Mouse (Mus musculus) kidney, postnatal 0 days (tissue): ENCODE results near the gene Scn5a. TPM values are rescaled to one million over a fixed set of nuclear protein-coding genes. Genes with fewer than 3 reads are reported as not detected.

ENCODE experiments used
- ATAC-seq: fragments of 200-750 bp; cut with Nextera tagmentation; replicated peaks from 2 replicates; pipeline ENCODE4 v1.8.0; 2017; ENCODE audit warnings: low read depth, moderate number of reproducible peaks, moderate TSS enrichment, moderate library complexity; ENCODE audit not compliant: low FRiP score
- DNase-seq: peaks from one replicate; pipeline ENCODE4 v3.0.0-alpha.2; 2016; ENCODE audit warnings: low spot score
- H3K27ac ChIP-seq: fragments of 300-500 bp; sonication (generic); 2 replicates; pipeline ENCODE4 v1.5.1; 2014; ENCODE audit warnings: mild to moderate bottlenecking
- H3K27me3 ChIP-seq: fragments of 300-500 bp; sonication (generic); 2 replicates; pipeline ENCODE4 v1.6.1; 2014; ENCODE audit warnings: low read length, mixed read lengths; ENCODE audit not compliant: insufficient read depth
- H3K36me3 ChIP-seq: fragments of 300-500 bp; sonication (generic); 2 replicates; pipeline ENCODE4 v1.6.1; 2014; ENCODE audit warnings: low read length, mixed read lengths; ENCODE audit not compliant: insufficient read depth
- H3K4me1 ChIP-seq: fragments of 300-500 bp; sonication (generic); replicated peaks from 2 replicates; pipeline ENCODE4 v1.6.1; 2014; ENCODE audit warnings: antibody characterized with exemption, low read length, mixed read lengths; ENCODE audit not compliant: insufficient read depth
- H3K4me2 ChIP-seq: fragments of 300-500 bp; sonication (generic); 2 replicates; pipeline ENCODE4 v1.6.1; 2014; ENCODE audit warnings: mild to moderate bottlenecking, low read length, moderate library complexity, mixed read lengths
- H3K4me3 ChIP-seq: fragments of 300-500 bp; sonication (generic); replicated peaks from 2 replicates; pipeline ENCODE4 v1.5.1; 2014; ENCODE audit warnings: low read depth, low read length
- H3K9ac ChIP-seq: fragments of 300-500 bp; sonication (generic); 2 replicates; pipeline ENCODE4 v1.6.1; 2014; ENCODE audit warnings: low read depth, low read length
- H3K9me3 ChIP-seq: fragments of 300-500 bp; sonication (generic); replicated peaks from 2 replicates; pipeline ENCODE4 v1.6.1; 2016; ENCODE audit warnings: low read length, inconsistent platforms, mixed read lengths
- CTCF ChIP-seq: IDR thresholded peaks from 2 replicates; pipeline ENCODE4 v1.5.1; 2016; ENCODE audit warnings: antibody characterized with exemption, low read depth, mild to moderate bottlenecking, moderate library complexity
- WGBS: fragments of 180-500 bp; shearing (Covaris S2); extraction: QIAGEN DNeasy Blood & Tissue Kit; methylation state at CpG from one replicate; pipeline ENCODE4 v1.1.7; 2014; 5-methylcytosine and 5-hydroxymethylcytosine counted together
- polyA plus RNA-seq: library from polyadenylated mRNA; unstranded; fragments of >200 nt; fragmentation: Nextera tagmentation; extraction: Ambion mirVana; gene quantifications from 2 replicates; pipeline ENCODE4 v1.2.1, GENCODE M21; 2015

Scn5a gene
- polyA plus RNA-seq, 1 experiment from 2014 or later = 0.12 TPM

- Histone ChIP-seq H3K4me1 (peaks cover 3% of the 10 kb centered on the region; the same call in 1 of the 2 replicates), H3K4me2 (no peak overlapping the region), H3K4me3 (no peak overlapping the region), H3K9ac (no peak overlapping the region), H3K36me3 (no peaks in the 10 kb centered on the region), H3K9me3 (no peaks in the 10 kb centered on the region), H3K27ac (no peak overlapping the region), H3K27me3 (no peaks in the 10 kb centered on the region)
- no peak for TF ChIP-seq CTCF
- no peak for DNase-seq
- WGBS = 34% methylated on average over 8 of the region's 8 CpGs
- no peak for ATAC-seq
These were observed 99.5 kb downstream of the Scn5a start for GRCm38 (mm10) chr9:119479297-119479696.

DNA sequence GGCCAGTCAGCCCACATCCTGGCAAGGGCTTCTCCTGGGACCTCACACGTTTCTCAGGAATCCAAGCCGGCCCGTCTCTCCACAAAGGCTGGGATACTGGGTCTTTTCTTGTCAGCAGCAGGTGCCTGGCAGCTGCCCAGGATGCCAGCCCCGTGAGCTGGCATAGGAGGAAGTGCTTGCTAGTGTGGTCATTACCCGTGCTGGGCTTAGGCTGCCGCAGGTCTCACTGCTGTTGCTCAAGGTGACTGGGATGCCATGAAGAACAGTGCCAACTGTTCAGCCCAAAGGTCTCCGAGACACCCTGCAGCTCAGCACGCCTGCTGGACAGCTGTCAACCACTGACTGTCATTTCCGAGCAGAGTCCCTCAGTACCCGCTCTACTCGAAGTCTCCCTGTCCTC is 100.5 kb downstream of the Scn5a start:
- Histone ChIP-seq H3K4me1 (no peaks in the 10 kb centered on the region; the same call in 1 of the 2 replicates), H3K4me3 (no peak overlapping the region), H3K36me3 (no peaks in the 10 kb centered on the region), H3K4me2 (no peak overlapping the region), H3K27me3 (no peaks in the 10 kb centered on the region), H3K9me3 (no peaks in the 10 kb centered on the region), H3K27ac (no peak overlapping the region), H3K9ac (no peak overlapping the region)
- no peak for TF ChIP-seq CTCF
- DNase-seq = no peak
- 74% methylated on average over 11 of the region's 11 CpGs for WGBS
- ATAC-seq = no peak

DNA sequence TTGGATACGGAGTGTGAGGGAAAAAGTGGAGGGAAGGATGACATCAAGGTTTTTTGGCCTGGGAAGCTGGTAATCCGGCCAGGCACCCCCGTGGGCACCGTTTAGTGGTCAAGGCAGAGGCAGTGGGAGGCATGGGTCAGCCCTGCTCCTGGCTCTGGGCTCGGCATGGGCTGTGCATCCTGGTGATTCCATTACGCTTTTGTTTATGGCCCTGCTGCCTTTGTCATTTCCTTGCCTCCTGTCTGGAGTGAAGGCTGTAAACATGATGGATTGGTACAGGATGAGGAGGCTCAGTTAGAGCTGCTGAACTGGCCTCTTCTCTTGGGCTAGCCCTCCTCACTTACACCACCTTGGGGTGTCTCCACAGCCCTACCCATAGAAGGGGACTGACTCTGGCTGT is 101.1 kb downstream of the Scn5a start:
- Histone ChIP-seq H3K4me3 (no peak overlapping the region), H3K9ac (no peak overlapping the region), H3K27ac (no peak overlapping the region), H3K36me3 (no peaks in the 10 kb centered on the region), H3K4me1 (no peaks in the 10 kb centered on the region; the same call in 1 of the 2 replicates), H3K9me3 (no peaks in the 10 kb centered on the region), H3K4me2 (no peak overlapping the region), H3K27me3 (no peaks in the 10 kb centered on the region)
- TF ChIP-seq CTCF = no peak
- ATAC-seq = no peak; the same call in 1 of the 2 replicates
- DNase-seq = peak; percentile 80
- 8% methylated on average over 6 of the region's 6 CpGs for WGBS

DNA sequence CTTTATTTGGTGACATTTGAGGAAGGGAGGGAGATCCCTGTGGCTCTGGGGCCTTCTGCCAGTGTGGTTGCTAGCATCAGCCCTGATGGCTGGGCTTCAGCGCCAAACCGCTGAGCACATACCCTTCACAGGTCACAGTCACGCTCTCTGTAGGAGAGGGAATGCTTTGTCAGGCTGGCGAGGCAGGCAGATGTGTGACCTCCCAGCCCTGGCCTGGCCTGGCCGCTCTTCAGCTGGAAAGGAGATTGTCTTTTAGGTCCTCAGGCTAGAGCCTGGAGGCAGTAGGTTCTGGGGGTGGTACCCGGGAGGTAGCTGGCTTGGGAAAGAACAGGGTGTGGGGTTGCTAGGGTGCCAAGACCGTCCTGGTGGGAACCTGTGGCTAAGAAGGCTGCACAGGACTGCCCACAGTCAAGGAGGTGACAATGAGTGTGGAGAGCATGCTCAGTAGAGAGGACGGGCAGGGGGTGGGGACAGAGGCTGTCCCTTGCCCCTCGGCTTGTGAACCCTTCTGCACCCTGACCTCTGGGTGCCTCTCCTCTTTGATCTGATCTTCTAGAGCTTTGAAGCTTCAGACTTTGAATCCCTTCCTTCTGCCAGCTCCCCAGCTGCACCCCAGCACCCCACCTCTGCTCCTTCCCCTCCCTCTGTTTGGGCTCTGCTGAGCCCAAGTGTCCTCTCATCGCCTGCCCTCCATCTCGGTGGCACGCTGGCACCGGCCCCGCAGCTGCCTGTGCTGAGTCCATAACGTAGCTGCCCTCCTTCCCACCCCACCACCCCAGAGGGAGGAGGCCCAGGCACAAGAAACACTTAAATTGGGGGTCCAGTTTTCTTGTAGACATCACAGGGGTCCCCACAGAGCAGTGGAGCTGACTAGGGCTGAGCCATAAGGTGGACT is 103.9 kb downstream of the Scn5a start:
- Histone ChIP-seq H3K27ac (no peak overlapping the region), H3K4me2 (no peak overlapping the region), H3K4me3 (no peak overlapping the region), H3K9ac (no peak overlapping the region), H3K27me3 (no peaks in the 10 kb centered on the region), H3K4me1 (no peaks in the 10 kb centered on the region; the same call in 1 of the 2 replicates), H3K9me3 (no peaks in the 10 kb centered on the region), H3K36me3 (no peaks in the 10 kb centered on the region)
- TF ChIP-seq CTCF = no peak
- 59% methylated on average over 15 of the region's 15 CpGs for WGBS
- ATAC-seq = no peak
- no peak for DNase-seq

- 69% methylated on average over 9 of the region's 9 CpGs for WGBS
- TF ChIP-seq CTCF = no peak
These were observed 105.1 kb downstream of the Scn5a start for GRCm38 (mm10) chr9:119473608-119474164.

GRCm38 (mm10) chr9:119473011-119473410 is 105.8 kb downstream of the Scn5a start:
- DNase-seq (no peak), ATAC-seq (no peak)
- Histone ChIP-seq H3K4me1 (no peaks in the 10 kb centered on the region; the same call in 1 of the 2 replicates), H3K36me3 (no peaks in the 10 kb centered on the region), H3K27me3 (no peaks in the 10 kb centered on the region), H3K4me3 (no peak overlapping the region), H3K4me2 (no peak overlapping the region), H3K9me3 (no peaks in the 10 kb centered on the region), H3K9ac (no peak overlapping the region), H3K27ac (no peak overlapping the region)
- WGBS = 90% methylated on average over 1 of the region's 1 CpGs
- TF ChIP-seq CTCF = no peak

More at GRCm38 (mm10) chr9:119473608-119474164, 105.1 kb downstream of the Scn5a start:
- ATAC-seq = no peak
- no peak overlapping the region for H3K27ac ChIP-seq
- H3K4me2 ChIP-seq = no peak overlapping the region
- H3K4me3 ChIP-seq = no peak overlapping the region
- H3K36me3 ChIP-seq = no peaks in the 10 kb centered on the region
- DNase-seq = no peak
- no peaks in the 10 kb centered on the region for H3K9me3 ChIP-seq
- no peaks in the 10 kb centered on the region for H3K27me3 ChIP-seq
- H3K4me1 ChIP-seq = no peaks in the 10 kb centered on the region; the same call in 1 of the 2 replicates
- H3K9ac ChIP-seq = no peak overlapping the region
